Mouse (Mus musculus): ENCODE measurements at regions not wholly inside any gene's neighbourhood (a gene's known extent, or its start where the extent isn't known, plus 50 kb on each side); places are given as distances from the start of the nearest gene placed in this dataset.

DNA sequence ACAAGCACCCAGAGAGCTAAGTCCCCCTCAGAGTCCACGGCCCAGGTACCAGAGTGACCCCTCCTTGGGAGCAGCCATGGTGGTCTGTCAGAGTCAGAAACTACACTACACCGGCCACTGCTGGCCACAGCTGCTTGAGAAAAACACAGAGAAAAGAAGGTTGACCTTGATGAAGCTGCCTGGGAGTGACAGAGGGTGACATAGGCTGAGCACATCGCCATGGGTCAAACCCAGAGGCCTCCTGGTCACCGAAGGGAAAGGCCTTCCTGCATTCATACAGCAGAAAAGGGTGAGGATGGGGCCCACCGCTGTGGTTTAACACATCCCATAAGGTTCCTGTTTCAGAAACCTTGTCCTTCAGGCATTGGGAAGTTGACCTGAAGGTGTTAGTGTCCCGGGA, 153.0 kb downstream of the Setd4 start:
- no peaks in the 10 kb centered on the region for H3K36me3 ChIP-seq (ENCODE audit: control insufficient read depth, insufficient read depth, low read length)
- H3K4me2 ChIP-seq (replicated peaks; ENCODE audit: low read depth, low read length), result no peak overlapping the region
- H3K4me3 ChIP-seq (ENCODE audit: low read length), result no peak overlapping the region
- no peaks in the 10 kb centered on the region for H3K9me3 ChIP-seq (ENCODE audit: control insufficient read depth, low read length)
- no peak for ATAC-seq (ENCODE audit: low FRiP score, low TSS enrichment)
- no peaks in the 10 kb centered on the region for H3K27me3 ChIP-seq (ENCODE audit: control insufficient read depth, insufficient read depth, low read length)
- H3K4me1 ChIP-seq (ENCODE audit: control insufficient read depth, insufficient read depth, low read length), result peaks cover 3% of the 10 kb centered on the region; the same call in 1 of the 2 replicates
- WGBS, result 66% methylated on average over 6 of the region's 6 CpGs
- H3K27ac ChIP-seq (ENCODE audit: low read depth, low read length), result no peak overlapping the region
- H3K9ac ChIP-seq (ENCODE audit: low read depth, low read length), result no peak overlapping the region

DNA sequence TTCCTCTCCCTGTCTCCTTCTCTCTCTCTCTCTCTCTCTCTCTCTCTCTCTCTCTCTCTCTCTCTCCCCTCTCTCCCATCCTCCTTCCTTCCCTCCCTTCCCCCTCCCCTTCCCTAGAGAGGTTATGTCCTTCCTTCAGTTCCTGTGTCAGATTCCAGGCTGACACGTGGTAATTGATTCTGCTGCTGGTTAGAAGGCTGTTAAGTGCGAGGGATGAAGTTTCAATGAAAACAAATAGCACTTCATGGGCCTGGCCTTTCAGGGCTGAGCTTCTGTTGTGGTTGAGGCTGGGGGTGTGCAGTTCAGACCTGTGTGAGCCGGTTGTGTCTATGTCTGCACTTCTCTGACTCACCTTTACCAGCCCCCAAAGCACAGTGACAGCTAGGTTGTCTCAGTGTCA, 153.9 kb downstream of the Setd4 start:
- peaks cover 3% of the 10 kb centered on the region; the same call in 1 of the 2 replicates for H3K4me1 ChIP-seq (ENCODE audit: control insufficient read depth, insufficient read depth, low read length)
- peak; percentile 82 for ATAC-seq (ENCODE audit: low FRiP score, low TSS enrichment)
- H3K27ac ChIP-seq (ENCODE audit: low read depth, low read length), result no peak overlapping the region
- WGBS, result 2% methylated on average over 3 of the region's 3 CpGs
- H3K4me2 ChIP-seq (replicated peaks; ENCODE audit: low read depth, low read length), result no peak overlapping the region
- no peaks in the 10 kb centered on the region for H3K36me3 ChIP-seq (ENCODE audit: control insufficient read depth, insufficient read depth, low read length)
- H3K4me3 ChIP-seq (ENCODE audit: low read length), result no peak overlapping the region
- no peak overlapping the region for H3K9ac ChIP-seq (ENCODE audit: low read depth, low read length)
- H3K27me3 ChIP-seq (ENCODE audit: control insufficient read depth, insufficient read depth, low read length), result no peaks in the 10 kb centered on the region
- H3K9me3 ChIP-seq (ENCODE audit: control insufficient read depth, low read length), result no peaks in the 10 kb centered on the region

DNA sequence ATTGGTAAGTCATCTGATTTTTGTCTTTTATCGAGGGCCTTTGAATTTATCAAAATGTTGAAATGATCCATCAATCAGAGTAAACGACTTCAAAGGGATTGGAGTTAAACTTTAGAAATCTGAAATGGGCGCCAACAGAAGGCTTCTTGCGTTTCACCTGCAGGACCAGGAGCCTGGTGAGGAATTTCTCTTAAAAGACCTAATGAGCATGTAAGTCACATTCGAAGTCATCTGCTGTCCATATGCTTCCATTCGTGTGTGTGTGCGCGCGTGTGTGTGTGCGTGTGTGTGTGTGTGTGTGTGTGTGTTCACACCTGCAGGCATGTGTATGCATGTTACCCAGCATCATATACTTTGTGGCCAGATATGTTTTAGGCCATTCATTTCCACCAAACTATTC, 155.7 kb downstream of the Setd4 start:
- Histone ChIP-seq H3K27ac (ENCODE audit: low read depth, low read length) (no peak overlapping the region), H3K27me3 (ENCODE audit: control insufficient read depth, insufficient read depth, low read length) (no peaks in the 10 kb centered on the region), H3K9ac (ENCODE audit: low read depth, low read length) (no peak overlapping the region), H3K4me2 (replicated peaks; ENCODE audit: low read depth, low read length) (no peak overlapping the region), H3K4me1 (ENCODE audit: control insufficient read depth, insufficient read depth, low read length) (peaks cover 3% of the 10 kb centered on the region; the same call in 1 of the 2 replicates), H3K4me3 (ENCODE audit: low read length) (no peak overlapping the region), H3K9me3 (ENCODE audit: control insufficient read depth, low read length) (no peaks in the 10 kb centered on the region), H3K36me3 (ENCODE audit: control insufficient read depth, insufficient read depth, low read length) (no peaks in the 10 kb centered on the region)
- ATAC-seq (ENCODE audit: low FRiP score, low TSS enrichment), result no peak
- whole genome bisulfite sequencing, result 89% methylated on average over 10 of the region's 10 CpGs

DNA sequence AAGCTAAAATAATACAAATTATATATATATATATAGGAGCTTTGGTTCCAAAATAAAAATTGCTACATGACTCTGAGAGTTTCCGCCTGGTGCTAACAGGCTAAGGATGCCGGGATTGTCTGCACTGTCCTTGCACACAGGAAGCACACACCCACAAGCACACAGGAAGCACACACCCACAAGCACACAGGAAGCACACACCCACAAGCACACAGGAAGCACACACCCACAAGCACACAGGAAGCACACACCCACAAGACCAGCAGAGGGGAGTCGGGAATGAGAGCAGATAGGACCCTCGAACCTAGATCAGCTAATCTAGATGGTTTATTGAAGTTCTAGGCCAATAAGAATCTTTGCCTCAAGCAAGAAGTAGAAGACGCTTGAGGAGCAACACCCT, 156.9 kb downstream of the Setd4 start:
- Histone ChIP-seq H3K27ac (ENCODE audit: low read depth, low read length) (no peak overlapping the region), H3K9me3 (ENCODE audit: control insufficient read depth, low read length) (no peaks in the 10 kb centered on the region), H3K4me1 (ENCODE audit: control insufficient read depth, insufficient read depth, low read length) (peaks cover 5% of the 10 kb centered on the region; the same call in 1 of the 2 replicates), H3K4me3 (ENCODE audit: low read length) (no peak overlapping the region), H3K36me3 (ENCODE audit: control insufficient read depth, insufficient read depth, low read length) (no peaks in the 10 kb centered on the region), H3K4me2 (replicated peaks; ENCODE audit: low read depth, low read length) (no peak overlapping the region), H3K9ac (ENCODE audit: low read depth, low read length) (no peak overlapping the region), H3K27me3 (ENCODE audit: control insufficient read depth, insufficient read depth, low read length) (no peaks in the 10 kb centered on the region)
- 93% methylated on average over 5 of the region's 5 CpGs for WGBS
- no peak for ATAC-seq (ENCODE audit: low FRiP score, low TSS enrichment)

DNA sequence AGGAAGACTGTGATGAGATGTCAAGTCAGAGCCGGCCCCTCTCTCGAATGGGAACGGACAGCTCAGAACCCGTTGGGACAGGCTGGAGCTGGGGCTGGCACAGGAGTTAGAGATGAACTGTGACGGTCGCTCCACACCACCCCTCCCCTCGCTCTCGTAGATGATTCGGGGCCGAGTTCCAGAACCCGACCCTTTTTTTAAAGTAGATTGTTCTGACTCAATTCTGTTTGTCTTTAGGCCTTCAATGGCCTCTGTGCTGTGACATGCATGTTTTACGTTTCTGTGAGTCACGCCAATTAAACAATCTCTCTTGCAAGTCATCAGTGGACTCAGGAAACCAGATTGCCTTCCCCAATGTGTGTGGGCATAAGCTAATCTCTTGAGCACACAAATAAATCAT, 157.7 kb downstream of the Setd4 start:
- H3K36me3 ChIP-seq (ENCODE audit: control insufficient read depth, insufficient read depth, low read length), result no peaks in the 10 kb centered on the region
- no peak overlapping the region for H3K4me2 ChIP-seq (replicated peaks; ENCODE audit: low read depth, low read length)
- H3K9me3 ChIP-seq (ENCODE audit: control insufficient read depth, low read length), result no peaks in the 10 kb centered on the region
- no peaks in the 10 kb centered on the region for H3K27me3 ChIP-seq (ENCODE audit: control insufficient read depth, insufficient read depth, low read length)
- ATAC-seq (ENCODE audit: low FRiP score, low TSS enrichment), result no peak
- 61% methylated on average over 13 of the region's 13 CpGs for WGBS
- H3K4me1 ChIP-seq (ENCODE audit: control insufficient read depth, insufficient read depth, low read length), result peaks cover 5% of the 10 kb centered on the region; the same call in 1 of the 2 replicates
- no peak overlapping the region for H3K27ac ChIP-seq (ENCODE audit: low read depth, low read length)
- no peak overlapping the region for H3K9ac ChIP-seq (ENCODE audit: low read depth, low read length)
- no peak overlapping the region for H3K4me3 ChIP-seq (ENCODE audit: low read length)

DNA sequence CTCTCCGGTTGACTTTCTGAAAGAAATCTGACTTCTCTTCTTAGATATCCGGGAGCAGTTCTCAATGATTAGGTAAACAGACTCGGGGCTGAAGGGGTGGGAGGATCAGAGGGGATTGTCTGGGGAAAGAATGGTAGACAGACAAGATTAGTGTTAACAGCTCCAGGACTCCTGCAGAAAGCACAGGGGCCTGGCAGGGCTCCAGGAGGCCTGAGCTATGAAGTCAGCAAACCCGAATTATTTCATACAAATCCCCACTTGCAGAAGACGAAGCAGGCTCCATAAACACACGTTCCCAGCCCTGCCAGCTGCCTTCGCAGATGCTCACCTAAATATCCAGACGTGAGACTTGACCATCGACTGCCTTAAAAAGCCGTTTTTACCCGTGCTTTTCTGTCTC, 161.0 kb downstream of the Setd4 start:
- no peak overlapping the region for H3K27ac ChIP-seq (ENCODE audit: low read depth, low read length)
- H3K4me3 ChIP-seq (ENCODE audit: low read length), result no peak overlapping the region
- WGBS, result 41% methylated on average over 11 of the region's 11 CpGs
- 0 out of 2 replicates have a peak, but pooled peaks cover 9% of the 10 kb centered on the region for H3K4me1 ChIP-seq (ENCODE audit: control insufficient read depth, insufficient read depth, low read length)
- no peaks in the 10 kb centered on the region; the same call in 1 of the 2 replicates for H3K27me3 ChIP-seq (ENCODE audit: control insufficient read depth, insufficient read depth, low read length)
- no peak overlapping the region for H3K4me2 ChIP-seq (replicated peaks; ENCODE audit: low read depth, low read length)
- no peak overlapping the region for H3K9ac ChIP-seq (ENCODE audit: low read depth, low read length)
- no peaks in the 10 kb centered on the region for H3K36me3 ChIP-seq (ENCODE audit: control insufficient read depth, insufficient read depth, low read length)
- no peaks in the 10 kb centered on the region for H3K9me3 ChIP-seq (ENCODE audit: control insufficient read depth, low read length)
- ATAC-seq (ENCODE audit: low FRiP score, low TSS enrichment), result no peak

DNA sequence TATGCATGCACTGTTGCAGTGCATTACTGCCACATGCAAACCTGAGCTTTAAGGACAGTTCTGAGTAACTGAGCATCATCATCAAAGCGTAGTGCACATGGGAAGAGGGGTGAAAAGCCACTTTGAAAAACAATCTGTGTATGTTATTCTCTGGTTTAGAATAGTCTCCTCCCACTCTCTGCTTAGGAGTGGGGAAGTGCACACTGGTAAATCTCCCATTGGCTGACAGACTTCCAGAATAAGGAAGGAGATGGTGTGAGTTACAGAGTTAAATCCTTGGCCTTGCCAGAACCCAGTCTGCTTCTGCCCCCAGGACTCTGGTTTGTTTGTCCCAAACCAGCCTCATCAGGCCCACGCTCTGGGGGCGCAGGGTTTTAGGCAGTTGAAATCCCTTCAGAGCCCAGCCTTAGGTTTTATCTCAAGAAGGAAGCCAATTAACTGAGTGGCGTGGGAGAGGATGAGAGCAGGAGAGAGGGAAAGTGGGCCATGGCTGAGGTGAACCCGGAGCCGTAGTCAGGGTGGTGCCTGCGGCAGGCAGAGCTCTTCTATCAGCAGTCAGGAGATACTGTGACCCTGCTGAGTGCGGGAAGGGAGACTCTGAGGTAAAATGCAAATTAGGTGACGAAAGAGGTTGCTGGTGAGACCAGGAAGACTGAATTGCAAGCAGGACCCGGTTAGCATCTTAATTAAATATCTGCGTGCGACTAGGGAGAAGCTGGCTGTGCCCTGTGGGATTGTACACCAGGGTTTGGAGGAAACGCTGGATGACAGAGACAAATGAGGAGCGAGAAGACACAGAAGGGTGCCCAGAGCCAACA, 166.0 kb downstream of the Setd4 start:
- no peak overlapping the region for H3K27ac ChIP-seq (ENCODE audit: low read depth, low read length)
- no peaks in the 10 kb centered on the region for H3K36me3 ChIP-seq (ENCODE audit: control insufficient read depth, insufficient read depth, low read length)
- peak; percentile 62; the same call in 1 of the 2 replicates for ATAC-seq (ENCODE audit: low FRiP score, low TSS enrichment)
- 18% methylated on average over 14 of the region's 14 CpGs for WGBS
- peak overlapping the region; percentile 31 for H3K4me2 ChIP-seq (replicated peaks; ENCODE audit: low read depth, low read length)
- no peak overlapping the region for H3K9ac ChIP-seq (ENCODE audit: low read depth, low read length)
- no peaks in the 10 kb centered on the region for H3K9me3 ChIP-seq (ENCODE audit: control insufficient read depth, low read length)
- H3K27me3 ChIP-seq (ENCODE audit: control insufficient read depth, insufficient read depth, low read length), result no peaks in the 10 kb centered on the region; the same call in 1 of the 2 replicates
- no peak overlapping the region for H3K4me3 ChIP-seq (ENCODE audit: low read length)
- 0 out of 2 replicates have a peak, but pooled peaks cover 9% of the 10 kb centered on the region for H3K4me1 ChIP-seq (ENCODE audit: control insufficient read depth, insufficient read depth, low read length)

DNA sequence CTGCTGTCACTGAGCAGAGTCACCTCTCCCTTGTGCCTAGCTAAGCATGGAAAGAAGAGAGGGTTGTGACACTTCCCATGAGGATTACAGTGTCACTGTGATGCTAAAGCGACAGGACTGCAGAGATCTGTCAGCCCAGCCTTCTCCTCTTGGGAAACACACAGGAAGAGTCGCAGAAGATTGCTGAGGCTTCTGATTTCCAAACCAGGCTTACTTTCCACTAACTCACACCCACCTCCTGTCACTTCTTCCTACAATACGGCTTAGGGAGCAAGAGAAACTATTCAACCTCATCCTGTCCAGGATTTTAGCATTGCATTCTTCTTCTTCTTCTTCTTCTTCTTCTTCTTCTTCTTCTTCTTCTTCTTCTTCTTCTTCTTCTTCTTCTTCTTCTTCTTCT, 167.1 kb downstream of the Setd4 start:
- WGBS, result 42% methylated on average over 3 of the region's 3 CpGs
- Histone ChIP-seq H3K9ac (ENCODE audit: low read depth, low read length) (no peak overlapping the region), H3K9me3 (ENCODE audit: control insufficient read depth, low read length) (no peaks in the 10 kb centered on the region), H3K27ac (ENCODE audit: low read depth, low read length) (no peak overlapping the region), H3K27me3 (ENCODE audit: control insufficient read depth, insufficient read depth, low read length) (no peaks in the 10 kb centered on the region; the same call in 1 of the 2 replicates), H3K4me3 (ENCODE audit: low read length) (no peak overlapping the region), H3K4me2 (replicated peaks; ENCODE audit: low read depth, low read length) (no peak overlapping the region), H3K4me1 (ENCODE audit: control insufficient read depth, insufficient read depth, low read length) (0 out of 2 replicates have a peak, but pooled peaks cover 6% of the 10 kb centered on the region), H3K36me3 (ENCODE audit: control insufficient read depth, insufficient read depth, low read length) (no peaks in the 10 kb centered on the region)
- no peak for ATAC-seq (ENCODE audit: low FRiP score, low TSS enrichment)

DNA sequence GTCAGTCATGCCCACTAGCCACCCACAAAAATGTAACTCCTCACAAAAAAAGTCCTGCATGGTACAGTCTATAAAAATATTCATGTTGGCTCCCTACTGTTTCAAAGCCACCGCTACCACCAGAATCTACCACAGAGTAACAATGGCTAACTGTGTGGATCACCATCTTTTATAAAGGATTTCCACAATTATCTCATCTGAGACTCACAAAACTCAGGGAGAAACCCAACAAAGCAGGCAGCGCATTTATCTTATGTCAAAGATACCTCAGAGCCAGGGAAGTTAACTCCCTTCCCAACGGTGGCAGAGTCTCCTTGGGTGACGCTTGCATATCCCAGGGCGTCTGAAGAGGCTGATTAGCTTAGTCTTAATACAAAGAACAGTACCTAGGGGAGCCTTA, 172.5 kb downstream of the Setd4 start:
- no peak for ATAC-seq (ENCODE audit: low FRiP score, low TSS enrichment)
- H3K4me3 ChIP-seq (ENCODE audit: low read length), result no peak overlapping the region
- no peaks in the 10 kb centered on the region for H3K36me3 ChIP-seq (ENCODE audit: control insufficient read depth, insufficient read depth, low read length)
- no peaks in the 10 kb centered on the region for H3K27me3 ChIP-seq (ENCODE audit: control insufficient read depth, insufficient read depth, low read length)
- H3K4me1 ChIP-seq (ENCODE audit: control insufficient read depth, insufficient read depth, low read length), result no peaks in the 10 kb centered on the region
- WGBS, result 82% methylated on average over 5 of the region's 5 CpGs
- no peak overlapping the region for H3K4me2 ChIP-seq (replicated peaks; ENCODE audit: low read depth, low read length)
- H3K9me3 ChIP-seq (ENCODE audit: control insufficient read depth, low read length), result no peaks in the 10 kb centered on the region
- no peak overlapping the region for H3K27ac ChIP-seq (ENCODE audit: low read depth, low read length)
- H3K9ac ChIP-seq (ENCODE audit: low read depth, low read length), result no peak overlapping the region
